Mouse (Mus musculus): ENCODE results near the gene Prok2. TPM values are rescaled to one million over a fixed set of nuclear protein-coding genes. Genes with fewer than 3 reads are reported as not detected.

The Prok2 gene
- polyA plus RNA-seq, 1 experiment: 0.06 TPM

DNA sequence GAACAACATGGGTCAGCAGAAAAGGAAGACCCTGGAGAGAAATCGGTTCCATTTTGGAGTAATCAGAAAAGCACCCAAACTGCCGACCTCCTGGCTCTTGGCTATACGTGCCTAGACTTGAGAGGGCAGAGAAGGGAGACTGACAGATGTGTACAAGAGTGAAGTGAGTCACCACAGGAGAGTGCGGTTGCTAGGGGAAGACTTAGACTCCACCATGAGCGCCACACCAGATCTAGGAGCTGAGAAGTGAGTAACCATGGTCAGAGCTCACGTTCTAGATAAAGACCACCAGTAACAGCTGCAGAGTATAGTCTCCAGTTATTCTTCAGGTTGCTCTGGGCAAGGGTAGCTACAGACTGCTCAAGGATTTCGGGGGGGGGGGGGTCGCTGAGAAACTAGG, 63.0 kb downstream of the Prok2 start:
- H3K4me3 ChIP-seq (ENCODE audit: insufficient read depth, low read length): no peak overlapping the region
- no peak overlapping the region for H3K27ac ChIP-seq (ENCODE audit: insufficient read depth, low read length)
- H3K4me1 ChIP-seq (ENCODE audit: control insufficient read depth, insufficient read depth, low read length): peaks cover 5% of the 10 kb centered on the region
- no peak for TF ChIP-seq POLR2A (IDR thresholded peaks at IDR 0.05; ENCODE audit: extremely low read depth, insufficient read depth, low read length)
- no peak for TF ChIP-seq CTCF (IDR thresholded peaks at IDR 0.05; ENCODE audit: extremely low read depth, insufficient read depth, low read length)

Other genes with a start within 250 kb of the Prok2 start
- gene Foxp1, start 203.7 kb downstream of the Prok2 start, polyA plus RNA-seq (2012; rRNA removed): 78.9 and 99.2 TPM in 2 replicates
- gene Eif4e3, start 59.6 kb downstream of the Prok2 start, polyA plus RNA-seq (2012; rRNA removed): 18.9 and 19.2 TPM in 2 replicates
- gene Gm20696, start 59.6 kb downstream of the Prok2 start, polyA plus RNA-seq (2012; rRNA removed): 2.3 and 3.0 TPM in 2 replicates
- 21.6 and 22.4 TPM in 2 replicates for gene Gpr27, start 33.7 kb downstream of the Prok2 start, polyA plus RNA-seq (2012; rRNA removed)

Measured in cortical plate, adult 2 months (tissue).